Mouse (Mus musculus) hindlimb bud, embryonic 11.5 days (tissue): ENCODE data around the gene Jhy.

Experiments used
- DNase-seq: peaks from one replicate; pipeline ENCODE4 v3.0.0-alpha.2; 2012; ENCODE audit warnings: low read depth, low spot score; ENCODE audit errors: extremely low spot score

Jhy gene

DNA sequence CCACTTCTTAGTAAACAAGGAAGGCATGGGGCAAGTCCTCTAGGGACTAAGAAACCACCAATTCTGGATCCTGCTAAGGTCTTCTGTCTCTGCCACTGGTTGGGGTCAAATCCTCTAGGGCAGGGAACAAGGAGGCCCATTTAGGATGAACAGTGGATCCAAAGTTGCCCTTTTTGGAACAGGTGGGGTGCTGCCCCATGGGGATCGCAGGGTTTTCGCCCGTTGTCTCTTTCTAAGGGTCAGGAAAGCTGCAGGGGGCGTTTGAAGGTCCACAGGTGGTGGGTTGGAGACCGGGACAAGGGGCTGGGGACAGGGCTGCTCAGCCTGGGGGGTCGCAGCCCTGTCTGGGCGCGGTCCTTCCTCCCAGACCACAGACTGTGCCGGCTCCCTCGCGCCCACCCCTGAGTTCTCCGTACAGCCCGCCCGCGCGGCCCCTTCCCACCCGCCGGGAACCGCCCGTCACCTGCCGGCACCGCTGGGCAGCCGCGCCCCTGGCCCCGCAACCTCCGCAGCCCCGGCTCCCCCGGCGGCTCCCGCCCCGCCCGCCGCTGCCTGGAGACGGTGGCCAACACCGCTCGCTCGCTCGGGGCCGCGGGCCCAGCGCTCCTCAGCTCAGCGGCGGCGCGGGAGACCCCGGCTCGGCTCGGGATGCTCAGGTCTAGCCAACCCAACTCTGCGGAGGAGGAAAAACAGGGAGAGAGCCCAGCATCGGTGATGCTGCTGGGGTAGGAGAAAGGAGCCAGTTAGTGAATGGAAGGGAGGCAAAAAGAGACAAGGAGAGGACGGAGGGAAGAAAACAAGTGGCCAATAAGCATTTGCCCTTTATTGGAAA is at the start of gene Jhy:
TSS of gene Jhy (minus strand) at position 533 of the 832 bp plus-strand sequence.
- DNase-seq: no peak

DNA sequence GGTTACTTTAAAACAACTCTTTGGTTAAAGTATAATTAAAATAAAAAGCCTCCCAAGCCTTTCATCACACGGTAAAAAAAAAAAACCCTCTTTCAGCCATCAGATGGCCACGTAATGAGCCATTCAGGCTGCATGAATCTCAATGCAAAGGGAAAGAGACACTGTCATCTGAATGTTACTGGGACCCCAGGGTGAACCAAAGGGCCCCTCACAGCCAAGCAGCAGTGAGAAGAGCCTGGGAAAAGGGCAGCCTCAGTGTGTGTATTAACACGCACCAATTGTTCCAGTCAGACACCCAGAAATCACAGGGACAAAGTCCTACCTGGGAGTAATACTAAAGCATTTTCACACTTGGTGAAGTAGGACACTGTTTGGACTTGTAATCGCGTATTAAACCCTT is 48.5 kb upstream of the Jhy start:
- no peak for DNase-seq

DNA sequence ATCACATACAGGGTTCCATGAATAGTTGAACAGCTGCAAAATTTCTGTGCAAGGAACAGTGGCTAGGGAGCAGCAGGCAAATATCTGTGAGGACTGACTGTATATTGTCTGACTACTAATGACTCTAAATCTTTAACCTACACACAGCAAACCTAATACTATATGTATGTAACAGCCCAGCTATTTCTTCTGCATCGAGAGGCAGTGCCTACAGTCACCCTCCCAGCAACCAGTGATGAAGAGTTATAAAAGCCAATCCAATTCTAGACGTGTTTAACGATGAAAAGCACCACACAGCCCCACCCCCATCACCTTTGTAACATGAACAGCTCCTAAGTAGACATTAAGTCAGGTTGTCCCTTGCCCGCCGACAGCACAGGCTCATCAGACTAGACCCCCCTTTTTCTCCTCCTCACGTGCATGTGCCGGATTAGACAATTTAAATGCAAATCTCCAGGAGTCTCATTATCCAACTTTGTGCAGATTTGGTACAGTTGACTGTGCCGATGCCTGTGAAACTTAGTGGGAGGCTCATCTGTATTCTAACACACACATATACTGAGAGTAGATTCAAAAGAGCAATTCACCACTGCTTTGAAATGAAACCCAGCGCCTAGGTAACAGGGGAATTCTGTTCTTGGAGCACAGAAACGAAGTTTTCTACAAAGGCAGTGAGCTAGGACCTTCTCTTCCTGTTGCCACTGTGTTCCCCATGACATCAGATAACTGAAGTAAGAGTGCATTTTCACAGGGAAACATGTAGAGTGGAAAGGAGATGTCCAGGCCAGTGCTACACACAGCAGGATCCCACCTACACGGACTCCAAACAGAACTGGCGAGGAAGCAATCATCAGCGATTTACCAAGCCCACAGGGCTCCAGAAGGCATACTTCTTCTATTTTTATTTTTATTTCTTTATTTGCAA is 47.9 kb upstream of the Jhy start:
- DNase-seq: no peak

DNA sequence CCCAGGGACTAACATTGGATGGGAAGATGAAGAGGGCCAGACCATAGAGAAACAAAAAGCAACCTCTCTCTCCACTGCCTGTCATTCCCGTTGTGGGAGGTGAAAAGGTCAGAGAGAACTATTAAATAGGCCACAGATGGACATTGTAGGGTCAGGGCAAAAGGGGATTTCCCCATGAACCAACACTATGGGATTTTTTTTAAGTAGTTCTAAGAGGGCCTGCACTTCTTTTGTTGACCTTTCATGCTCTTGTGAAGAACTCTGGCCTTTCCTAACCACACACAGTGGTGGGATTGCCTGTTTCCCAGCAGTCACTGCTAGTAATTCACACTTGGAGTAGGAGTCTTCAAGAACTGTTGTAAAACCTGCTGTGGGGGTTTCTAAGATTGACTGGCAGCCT is 43.9 kb upstream of the Jhy start:
- DNase-seq: no peak

DNA sequence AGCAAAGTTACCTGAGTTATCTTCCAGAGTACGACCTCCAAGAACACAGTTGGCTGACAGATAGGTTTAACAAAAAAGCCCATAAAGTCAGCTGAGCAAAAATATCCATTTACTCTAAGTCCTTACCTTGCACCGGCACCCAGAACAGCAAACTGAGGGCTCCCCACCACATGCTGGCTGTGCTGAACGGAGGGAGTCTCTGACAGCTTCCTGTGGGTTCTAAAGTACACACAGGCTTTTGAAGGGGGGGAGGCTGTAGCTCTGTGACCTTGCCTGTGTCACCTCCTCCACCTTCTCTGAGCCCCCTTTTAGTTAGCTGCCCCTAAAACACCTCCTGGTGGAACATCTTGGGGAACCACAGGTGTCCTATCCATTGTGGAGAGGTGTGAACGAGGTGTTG is 40.5 kb upstream of the Jhy start, which contains the start of gene Crtam:
TSS of gene Crtam (minus strand) at position 214 of the 400 bp plus-strand sequence.
- DNase-seq: no peak

DNA sequence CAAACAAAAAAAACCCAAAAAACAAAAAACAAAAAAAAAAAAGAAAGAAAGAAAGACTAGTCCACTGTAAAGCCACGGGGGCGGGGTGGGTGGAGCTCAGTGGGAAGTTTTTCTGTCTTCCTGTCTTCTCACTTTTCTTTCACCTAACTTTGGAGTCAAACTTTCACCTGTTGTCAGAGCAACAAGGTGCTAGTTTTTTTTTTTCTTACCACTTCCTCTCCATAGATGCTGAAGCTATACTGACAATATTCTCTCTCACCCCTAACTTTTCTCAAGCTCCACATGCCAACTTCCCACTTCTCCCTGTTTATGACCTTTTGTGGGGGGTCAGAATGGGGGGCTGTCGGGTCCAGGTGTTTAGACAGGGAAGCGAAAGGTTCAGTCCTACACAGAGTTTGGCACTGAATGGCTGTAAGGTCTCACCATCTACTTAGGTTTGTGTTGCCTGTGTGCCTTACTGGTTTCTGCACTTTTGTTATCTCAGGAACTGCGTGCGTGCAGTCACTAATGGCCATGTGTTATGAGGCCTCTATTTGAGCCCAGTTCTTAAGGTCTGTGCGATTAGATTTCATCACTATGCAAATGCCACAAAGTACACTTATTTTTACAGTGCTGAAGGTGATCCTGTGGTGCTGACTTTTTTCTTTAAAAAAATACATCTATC is 33.3 kb upstream of the Jhy start:
- DNase-seq: no peak

DNA sequence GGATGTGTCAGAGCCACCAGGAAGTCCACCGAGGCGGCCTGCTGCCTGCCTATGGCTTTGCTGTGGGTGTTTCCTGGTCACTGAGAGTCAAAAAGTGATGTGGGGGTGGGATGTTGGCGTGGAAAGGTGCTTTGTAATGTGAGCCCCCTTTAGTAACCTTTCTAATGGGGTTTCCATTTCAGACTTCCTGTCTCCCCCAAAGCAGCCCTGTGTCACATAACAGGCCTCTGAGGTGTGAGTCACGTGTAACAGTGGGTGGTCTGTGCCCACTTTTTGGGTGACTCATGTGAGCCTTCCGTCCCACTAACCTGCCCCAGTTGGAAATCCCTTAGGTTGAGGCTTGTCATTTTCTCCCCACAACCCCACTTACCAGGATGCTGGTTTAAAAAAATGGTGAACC is 30.2 kb upstream of the Jhy start:
- no peak for DNase-seq

DNA sequence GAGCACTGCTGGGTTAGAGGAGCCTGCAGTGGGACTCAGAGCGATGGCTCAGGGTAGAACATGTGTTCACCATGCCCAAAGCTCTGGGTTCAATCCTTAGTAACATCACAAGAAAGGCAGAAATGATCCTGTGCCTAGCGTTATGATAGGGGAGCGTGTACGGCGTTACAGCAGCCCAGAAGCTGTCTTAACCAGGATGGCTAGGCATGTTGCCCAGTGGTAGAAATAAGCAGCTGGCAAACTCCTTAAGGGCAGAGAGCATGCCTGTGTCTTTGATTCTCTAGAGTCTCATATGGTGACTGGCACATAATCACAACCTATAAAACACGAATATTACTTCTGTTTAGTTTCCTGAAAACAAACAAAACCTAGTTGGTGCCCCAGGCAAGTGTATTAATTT is 27.6 kb upstream of the Jhy start:
- no peak for DNase-seq

DNA sequence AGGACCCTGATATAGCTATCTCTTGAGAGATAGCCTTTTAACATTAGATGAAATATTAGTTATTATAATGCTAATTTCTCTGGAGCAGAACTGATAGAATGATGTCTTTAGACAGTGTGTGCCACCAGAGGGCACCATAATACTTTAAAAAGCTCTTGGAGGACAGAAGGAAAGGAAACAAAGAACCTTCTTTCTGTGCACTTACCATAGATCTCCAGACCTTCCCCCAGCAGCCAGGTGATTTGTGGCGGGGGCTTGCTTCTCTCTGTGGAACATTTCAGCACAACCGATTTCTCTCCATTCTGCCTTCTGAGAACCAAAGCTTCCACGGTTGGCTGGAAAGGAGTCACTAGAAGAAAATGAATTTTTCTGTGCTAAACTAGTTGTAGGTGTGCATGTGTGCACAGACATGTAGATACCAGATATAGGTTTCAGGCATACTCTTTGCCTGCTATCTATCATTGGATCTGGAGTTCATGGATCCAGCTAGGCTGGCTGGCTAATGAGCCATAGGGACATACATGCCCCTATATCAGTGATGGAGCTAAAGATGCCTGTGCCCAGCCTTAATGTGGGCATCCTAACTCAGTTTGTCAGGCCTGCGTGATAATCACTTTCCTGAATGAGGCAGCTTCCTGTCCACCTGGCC is 26.1 kb upstream of the Jhy start:
- peak; percentile 57 for DNase-seq

DNA sequence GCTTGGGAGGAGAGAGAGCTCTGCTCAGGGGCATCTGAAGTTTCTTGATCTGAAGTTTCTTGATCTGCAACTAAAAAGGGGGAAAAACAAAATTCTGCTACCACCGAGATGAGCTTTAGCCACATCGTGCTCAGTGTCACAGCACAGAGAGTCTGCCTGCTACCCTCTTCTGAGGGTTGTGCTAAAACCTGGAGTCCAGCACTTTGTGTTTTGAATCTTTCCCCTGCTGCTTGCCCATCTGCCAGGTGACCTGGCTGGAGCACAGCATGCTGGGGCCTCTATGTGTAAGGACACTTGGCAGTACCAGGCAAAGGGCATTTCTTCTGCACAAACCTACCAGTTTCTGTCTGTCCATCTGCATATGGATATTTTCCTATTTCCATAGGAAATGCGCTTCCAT is 20.4 kb upstream of the Jhy start:
- DNase-seq: no peak

DNA sequence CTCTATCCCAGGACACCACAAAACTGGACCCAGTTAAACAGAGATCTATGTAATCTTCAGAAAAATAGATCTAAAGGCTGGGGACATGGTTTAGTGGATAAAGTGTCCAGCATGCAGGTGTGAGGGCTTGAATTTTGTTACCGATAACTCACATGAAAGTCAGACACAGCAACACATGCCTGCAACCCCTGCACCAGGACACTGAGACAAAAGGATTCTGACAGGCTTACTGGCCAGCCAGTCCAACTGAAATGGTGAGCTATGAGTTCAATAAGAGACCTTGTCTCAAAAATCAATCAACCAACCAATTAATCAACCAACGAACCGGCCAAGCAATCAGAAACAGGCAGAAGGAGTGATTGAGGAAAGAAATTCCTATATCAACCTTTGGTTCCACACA is 19.8 kb upstream of the Jhy start:
- no peak for DNase-seq

DNA sequence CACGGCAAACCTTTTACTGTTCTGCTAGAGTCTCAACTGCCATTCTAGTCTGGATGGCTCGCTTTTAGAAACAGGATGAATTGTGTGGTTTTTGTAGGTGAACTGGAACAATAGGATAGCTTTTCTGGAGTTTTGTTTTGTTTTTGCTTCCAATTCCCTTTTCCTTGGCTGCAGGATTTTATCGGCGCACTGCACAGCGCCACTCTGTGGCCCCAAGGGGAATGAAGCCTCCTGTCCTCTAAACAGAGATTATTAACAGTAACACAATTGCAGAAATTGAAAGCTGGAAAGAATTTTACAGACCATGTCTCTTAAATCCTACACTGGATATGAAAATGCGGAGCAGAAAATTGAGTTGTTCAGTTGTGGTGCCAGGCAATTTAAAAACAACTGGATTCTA is 18.6 kb upstream of the Jhy start:
- no peak for DNase-seq

DNA sequence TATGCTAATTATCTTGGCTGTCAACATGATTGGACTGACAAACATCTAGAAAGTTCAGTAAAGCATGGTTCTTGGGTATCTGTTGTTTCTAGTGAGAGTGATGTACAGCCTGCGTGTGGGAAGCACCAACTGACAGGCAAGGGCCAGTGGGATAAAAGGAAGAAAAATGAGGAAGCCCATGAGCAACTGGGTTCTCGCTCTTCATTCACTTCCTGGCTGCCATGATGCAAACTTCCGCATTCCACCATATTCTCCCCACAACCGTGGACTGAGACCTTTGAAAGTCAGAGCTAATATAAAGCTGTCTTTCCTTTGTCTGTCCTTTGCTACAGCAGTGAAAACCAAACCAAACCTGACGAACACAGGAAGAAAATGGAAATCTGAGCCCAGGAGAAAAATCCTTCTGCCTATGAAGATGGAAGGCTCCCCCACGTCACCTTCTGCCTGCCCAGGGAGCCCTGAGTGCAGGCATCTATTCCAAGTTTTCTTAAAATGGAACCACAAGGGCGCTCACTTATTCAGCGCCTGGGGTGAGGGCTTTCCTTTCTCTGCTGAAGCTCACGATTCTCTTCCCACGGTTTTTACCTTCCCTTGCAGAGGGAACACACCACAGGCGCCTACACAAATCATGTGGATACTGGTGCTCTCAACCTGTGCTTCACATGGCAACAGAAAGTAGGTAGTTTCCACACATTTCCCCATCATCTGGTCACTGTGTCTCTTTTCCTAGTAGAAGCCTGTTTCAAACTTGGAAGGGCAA is 10.3 kb upstream of the Jhy start:
- no peak for DNase-seq

DNA sequence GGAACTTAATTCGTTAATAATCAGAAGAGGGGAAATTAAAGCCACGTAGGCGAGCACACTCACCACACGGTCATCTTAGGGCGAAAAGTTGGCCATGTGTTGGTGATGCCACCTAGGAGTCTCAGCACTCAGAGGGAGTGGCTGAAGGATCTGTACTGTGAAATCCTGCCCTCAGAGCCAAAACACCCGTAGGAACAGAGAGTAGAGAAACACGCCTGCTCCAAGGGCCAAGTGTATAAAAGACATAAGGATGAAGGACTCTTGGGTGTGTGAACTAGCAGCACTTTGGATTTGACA is 448 bp upstream of the Jhy start:
- DNase-seq: no peak

DNA sequence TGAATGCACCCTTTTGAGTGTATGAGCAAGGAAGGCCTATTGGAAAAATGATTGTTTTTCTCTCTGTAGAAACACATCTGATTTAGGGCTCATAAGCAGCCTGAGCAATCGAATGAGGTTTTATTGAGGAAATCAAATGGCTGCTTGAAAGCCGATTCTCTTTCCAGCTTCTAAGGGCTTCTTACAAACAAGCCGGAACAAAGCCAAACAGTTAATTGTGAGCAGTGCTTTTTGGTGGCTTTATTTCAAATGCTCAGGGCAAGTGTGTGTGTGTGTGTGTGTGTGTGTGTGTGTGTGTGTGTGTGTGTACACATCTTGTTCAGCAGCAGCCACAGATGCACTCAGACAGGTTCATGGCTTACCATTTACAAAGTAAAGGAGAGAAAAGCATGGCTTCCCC is 2.5 kb downstream of the Jhy start:
- no peak for DNase-seq

DNA sequence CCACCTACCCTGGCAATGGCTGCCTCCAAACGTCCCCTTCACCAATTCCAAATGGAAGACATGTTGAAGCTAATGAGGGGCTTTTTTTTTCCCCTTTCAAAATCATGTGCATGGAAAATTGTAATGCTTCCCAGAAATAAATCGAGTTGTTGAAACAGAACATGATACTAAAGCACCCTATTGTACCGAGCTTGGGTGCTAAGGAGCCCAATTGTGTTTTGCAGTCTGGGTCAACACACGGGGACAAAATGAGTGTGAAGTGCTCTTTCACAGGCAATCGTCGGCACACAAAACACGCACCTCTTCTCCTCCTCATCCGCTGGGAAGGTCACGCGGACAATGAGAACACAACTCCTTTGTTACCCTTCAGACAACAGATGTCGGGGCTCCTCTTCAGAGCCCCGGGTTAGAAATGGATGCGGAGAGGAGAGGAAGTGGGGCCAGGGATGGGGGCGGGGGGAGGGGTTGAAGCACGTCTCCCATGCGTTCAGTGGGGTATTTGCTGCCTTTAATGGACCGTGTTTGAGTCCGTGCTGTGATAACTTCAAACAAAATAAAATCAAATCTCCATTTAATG is 14.8 kb downstream of the Jhy start:
- no peak for DNase-seq

DNA sequence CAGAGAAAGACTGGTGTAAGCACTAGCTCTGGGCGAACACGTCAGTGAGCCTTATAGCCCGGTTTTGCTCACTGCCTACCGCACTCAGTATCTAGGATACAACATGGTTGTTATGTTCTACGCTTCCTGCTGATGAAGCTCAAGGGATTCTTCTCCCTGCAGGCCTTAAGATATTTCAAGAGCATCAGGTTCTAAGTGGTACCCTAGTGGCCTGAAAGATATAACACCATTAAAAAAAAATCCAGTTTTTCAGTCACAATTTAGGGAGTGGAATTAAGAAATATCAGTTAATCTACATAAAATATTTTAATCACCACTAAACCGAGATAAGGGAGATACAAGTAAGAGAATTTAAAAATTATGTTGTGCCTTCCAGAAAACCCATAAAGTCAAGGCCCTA is 15.4 kb downstream of the Jhy start:
- DNase-seq: no peak

DNA sequence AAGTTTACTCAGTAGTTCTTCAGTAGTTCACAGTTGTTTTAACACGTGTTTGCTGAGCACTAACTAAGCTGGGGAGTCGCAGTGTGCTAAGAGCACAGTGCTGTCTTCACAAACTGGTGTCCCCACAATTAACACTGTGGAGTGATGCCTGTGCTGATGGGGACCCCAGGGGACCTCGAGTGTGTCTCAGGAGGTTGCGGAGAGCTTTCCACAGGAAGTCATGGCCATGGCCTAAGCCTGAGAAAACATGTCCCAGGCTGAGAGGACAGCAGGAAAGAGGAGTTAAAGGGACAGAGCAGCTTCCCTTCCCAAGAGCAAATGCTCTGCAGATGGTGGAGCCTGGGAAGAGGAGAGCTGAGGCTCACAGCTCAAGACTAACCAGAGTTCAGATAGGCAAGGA is 16.8 kb downstream of the Jhy start:
- DNase-seq: no peak

DNA sequence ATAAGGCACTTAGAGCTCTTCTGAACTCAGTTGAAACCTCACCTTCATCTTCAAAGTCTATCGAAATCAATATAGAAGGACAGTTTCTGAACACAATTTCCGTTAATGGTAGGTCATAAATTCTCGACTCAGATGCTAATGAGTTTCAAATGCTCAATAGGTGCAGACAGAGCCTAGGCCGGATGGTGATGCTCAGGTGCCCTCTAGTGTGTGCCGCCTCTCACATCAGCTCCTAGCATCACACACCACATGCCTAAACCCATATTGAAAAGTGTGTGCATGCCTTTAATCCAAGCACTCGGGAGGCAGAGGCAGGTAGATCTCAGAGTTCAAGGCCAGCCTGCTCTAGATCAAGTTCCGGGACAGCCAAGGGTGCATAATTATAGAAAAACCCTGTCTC is 26.5 kb downstream of the Jhy start:
- DNase-seq: peak; percentile 8

DNA sequence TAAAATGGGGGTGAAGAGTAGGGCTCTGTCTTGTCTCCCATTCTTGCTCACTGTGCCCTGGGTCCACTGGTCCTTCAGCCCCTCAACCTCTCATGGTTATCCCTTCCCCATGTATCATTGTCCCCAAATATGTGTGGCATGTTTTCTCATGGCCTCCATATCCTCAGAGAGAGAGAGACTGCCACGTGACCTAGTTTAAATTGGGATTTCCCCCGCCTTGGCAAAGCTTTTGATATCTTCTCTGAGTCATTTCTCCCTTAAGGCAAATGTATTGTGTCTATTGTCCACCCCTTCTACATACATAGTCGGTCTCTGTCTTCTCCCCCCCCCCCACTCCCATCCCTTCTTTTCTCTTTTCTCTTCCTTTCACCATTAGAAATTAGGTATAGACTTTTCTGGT is 30.6 kb downstream of the Jhy start:
- DNase-seq: no peak
